Mouse (Mus musculus) T-helper 1 cell (primary cell): Measurements from ENCODE around the gene Reps1.

Experiments used
- in situ Hi-C: fragments of 300-600 bp; cut with MboI, MseI; formaldehyde crosslinking; loops from one replicate; pipeline ENCODE4 v1.15.1; 2025; ENCODE audit warnings: high pct_unique_total_duplicates

Gene Reps1

GRCm38 (mm10) chr10:18061533-18061932 lies 5.9 kb downstream of the Reps1 start:
- in situ Hi-C loops, result no loop called here

- in situ Hi-C loops, result no loop called here
Observed at GRCm38 (mm10) chr10:18064606-18065228, 9.1 kb downstream of the Reps1 start.

- in situ Hi-C loops, result no loop called here
Observed at GRCm38 (mm10) chr10:18066031-18066439, 10.4 kb downstream of the Reps1 start.

GRCm38 (mm10) chr10:18067761-18068446 lies 12.2 kb downstream of the Reps1 start:
- in situ Hi-C loops, result no loop called here

GRCm38 (mm10) chr10:18068880-18069279 lies 13.2 kb downstream of the Reps1 start:
- in situ Hi-C loops, result no loop called here

- in situ Hi-C loops, result no loop called here
Observed at GRCm38 (mm10) chr10:18069576-18069975, 13.9 kb downstream of the Reps1 start.

GRCm38 (mm10) chr10:18070144-18070543 lies 14.5 kb downstream of the Reps1 start:
- in situ Hi-C loops, result no loop called here

- in situ Hi-C loops, result no loop called here
Observed at GRCm38 (mm10) chr10:18070616-18071015, 15.0 kb downstream of the Reps1 start.

- in situ Hi-C loops, result no loop called here
Observed at GRCm38 (mm10) chr10:18072871-18073270, 17.2 kb downstream of the Reps1 start.

- in situ Hi-C loops, result loop anchor here (25.0 kb wide), 1 partner anchor 1088 kb away; no protein-coding TSS in a partner anchor
Observed at GRCm38 (mm10) chr10:18074383-18075075, 18.9 kb downstream of the Reps1 start.

- in situ Hi-C loops, result loop anchor here (25.0 kb wide), 1 partner anchor 1086 kb away; no protein-coding TSS in a partner anchor
Observed at GRCm38 (mm10) chr10:18075845-18076244, 20.2 kb downstream of the Reps1 start.

- in situ Hi-C loops, result loop anchor here (25.0 kb wide), 1 partner anchor 1081 kb away; no protein-coding TSS in a partner anchor
Observed at GRCm38 (mm10) chr10:18081536-18081935, 25.9 kb downstream of the Reps1 start.

- in situ Hi-C loops, result loop anchor here (25.0 kb wide), 1 partner anchor 1080 kb away; no protein-coding TSS in a partner anchor
Observed at GRCm38 (mm10) chr10:18082772-18083171, 27.1 kb downstream of the Reps1 start.

- in situ Hi-C loops, result loop anchor here (25.0 kb wide), 1 partner anchor 1072 kb away; no protein-coding TSS in a partner anchor
Observed at GRCm38 (mm10) chr10:18090691-18091090, 35.0 kb downstream of the Reps1 start.

GRCm38 (mm10) chr10:18102166-18102565 lies 46.5 kb downstream of the Reps1 start:
- in situ Hi-C loops, result loop anchor here (10.0 kb wide), 1 partner anchor 1727 kb away; no protein-coding TSS in a partner anchor

GRCm38 (mm10) chr10:18107471-18107870 lies 51.8 kb downstream of the Reps1 start:
- in situ Hi-C loops, result loop anchor here (10.0 kb wide), 1 partner anchor 1733 kb away; no protein-coding TSS in a partner anchor

GRCm38 (mm10) chr10:18110940-18111339 lies 55.3 kb downstream of the Reps1 start:
- in situ Hi-C loops, result no loop called here

GRCm38 (mm10) chr10:18113473-18114093 lies 57.9 kb downstream of the Reps1 start:
- in situ Hi-C loops, result no loop called here

GRCm38 (mm10) chr10:18118336-18118735 lies 62.7 kb downstream of the Reps1 start:
- in situ Hi-C loops, result no loop called here

GRCm38 (mm10) chr10:18130276-18130675 lies 74.6 kb downstream of the Reps1 start:
- in situ Hi-C loops, result no loop called here
